In the genomic region with DNA sequence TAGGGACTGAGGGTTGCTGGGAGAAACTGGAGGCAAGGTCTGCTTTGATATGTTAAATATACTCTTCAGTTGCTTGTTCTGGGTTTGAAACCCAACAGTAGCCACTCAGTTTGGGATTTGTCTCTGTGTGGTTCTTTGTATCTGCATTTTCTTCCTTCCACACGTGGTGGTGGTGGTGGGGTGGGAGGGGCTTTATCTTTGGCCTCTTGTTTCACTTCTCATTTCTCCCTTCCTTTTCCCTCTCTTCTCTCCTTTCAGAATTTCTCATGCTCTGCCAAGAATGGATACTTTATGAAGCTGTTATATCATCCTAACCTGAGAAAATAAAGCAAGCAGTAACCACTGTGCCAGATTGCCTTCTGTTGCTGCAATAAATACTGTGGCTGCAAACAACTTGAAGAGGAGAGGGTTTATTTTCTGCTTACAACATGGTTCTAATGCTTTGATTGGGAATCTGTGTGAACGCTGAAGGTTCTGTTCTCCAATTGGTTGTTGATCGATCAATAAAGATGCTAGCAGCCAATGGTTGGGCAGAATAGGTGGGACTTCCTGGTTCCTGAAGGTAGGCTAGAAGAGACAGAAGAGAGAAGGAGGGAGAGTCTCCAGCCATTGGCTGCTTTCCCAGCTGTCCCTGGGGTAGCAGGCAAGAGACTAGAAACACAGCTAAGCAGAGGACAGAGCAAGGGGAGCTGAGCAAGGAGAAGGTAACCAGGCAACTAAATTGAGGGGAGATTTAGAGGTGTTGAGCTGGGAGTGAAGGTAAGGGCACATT, we compare ENCODE assay signal across 9 mouse cellular contexts.
DNase-seq lines count a peak whose midpoint lies in the region; ATAC-seq and TF ChIP-seq lines count a peak whose summit lies in the region.
"Had no signal": no experiment of that assay in that cellular context is flagged by ENCODE, and none has a peak within 500 bp of the region (broad histone marks: within the 10 kb centered on the region; RNA-seq: fewer than 3 reads in every experiment).

No protein-coding gene starts in this region.

- no peak overlapping the region for H3K4me2 ChIP-seq in liver, embryonic 11.5 days
- H3K4me2 ChIP-seq in kidney, postnatal 0 days (ENCODE audit: low read length): no peak overlapping the region

- peak overlapping the region; percentile 21; the same call in 1 of the 2 replicates for H3K9ac ChIP-seq in liver, adult 2 months (ENCODE audit: low read depth, low read length)
- no peak overlapping the region for H3K9ac ChIP-seq in liver, embryonic 11.5 days (ENCODE audit: low read depth, low read length)
- no peak overlapping the region for H3K9ac ChIP-seq in kidney, postnatal 0 days (ENCODE audit: low read depth, low read length)

- ATAC-seq in liver, embryonic 11.5 days (replicated peaks; ENCODE audit: low FRiP score): no peak
- no peak for ATAC-seq in kidney, postnatal 0 days (replicated peaks; ENCODE audit: low FRiP score, low read depth)

- peak overlapping the region; percentile 26 for H3K4me3 ChIP-seq in liver, adult 2 months (ENCODE audit: insufficient read depth, low read depth, low read length)
- no peak overlapping the region for H3K4me3 ChIP-seq in liver, embryonic 11.5 days (ENCODE audit: low read depth, low read length)
- no peak overlapping the region for H3K4me3 ChIP-seq in kidney, postnatal 0 days (replicated peaks; ENCODE audit: low read depth, low read length)
- H3K4me3 ChIP-seq: myocyte had no signal

- no peaks in the 10 kb centered on the region for H3K4me1 ChIP-seq in liver, adult 2 months (ENCODE audit: control insufficient read depth, insufficient read depth, low read length)
- H3K4me1 ChIP-seq in liver, embryonic 11.5 days (replicated peaks; ENCODE audit: control insufficient read depth, insufficient read depth, low read length): no peaks in the 10 kb centered on the region
- H3K4me1 ChIP-seq in kidney, postnatal 0 days (replicated peaks; ENCODE audit: insufficient read depth, low read length): peaks cover 11% of the 10 kb centered on the region

- DNase-seq in liver, adult 2 months (ENCODE audit: extremely low read depth, low read depth, low spot score): peak; percentile 34
- DNase-seq in liver, embryonic 11.5 days (ENCODE audit: low spot score): no peak
- DNase-seq in R1 (ENCODE audit: low read depth, low spot score): peak; percentile 91
- peak; percentile 59 to 75 for DNase-seq in cerebellum, postnatal 25 days
- DNase-seq in kidney, postnatal 0 days (ENCODE audit: low spot score): no peak
- peak; percentile 76 for DNase-seq in natural killer cell, adult 2 months (ENCODE audit: low spot score in 2 of 2)
- DNase-seq in embryo, embryonic 11 days: no peak
- DNase-seq in frontal cortex, postnatal 25 days (ENCODE audit: low spot score in 2 of 2): no peak

- 74% methylated on average over 3 of the region's 3 CpGs for WGBS in liver, adult 2 months
- WGBS in liver, embryonic 11.5 days: 60% methylated on average over 3 of the region's 3 CpGs
- WGBS in kidney, postnatal 0 days: 66% methylated on average over 3 of the region's 3 CpGs

- no peaks in the 10 kb centered on the region for H3K36me3 ChIP-seq in liver, adult 2 months (ENCODE audit: control insufficient read depth, insufficient read depth, low read length)
- no peaks in the 10 kb centered on the region for H3K36me3 ChIP-seq in liver, embryonic 11.5 days (ENCODE audit: control insufficient read depth, insufficient read depth, low read length)
- H3K36me3 ChIP-seq in kidney, postnatal 0 days (ENCODE audit: insufficient read depth, low read length): no peaks in the 10 kb centered on the region

- no peak for TF ChIP-seq CTCF in liver, adult 2 months (IDR thresholded peaks at IDR 0.05; ENCODE audit: low read depth, low read length)
- no peak for TF ChIP-seq CTCF in kidney, postnatal 0 days (IDR thresholded peaks at IDR 0.05; ENCODE audit: low read depth)

- no peaks in the 10 kb centered on the region for H3K79me2 ChIP-seq in liver, adult 2 months (ENCODE audit: control insufficient read depth, insufficient read depth, low read length)

- no peak for TF ChIP-seq POLR2A in liver, adult 2 months (IDR thresholded peaks at IDR 0.05; ENCODE audit: extremely low read depth, insufficient read depth, low read length)

- no peaks in the 10 kb centered on the region for H3K9me3 ChIP-seq in liver, embryonic 11.5 days (ENCODE audit: control insufficient read depth, low read length)
- H3K9me3 ChIP-seq in kidney, postnatal 0 days (replicated peaks; ENCODE audit: low read length): no peaks in the 10 kb centered on the region

- H3K27ac ChIP-seq in liver, adult 2 months (replicated peaks; ENCODE audit: insufficient read depth, low read depth, low read length): no peak overlapping the region
- H3K27ac ChIP-seq in liver, embryonic 11.5 days (ENCODE audit: low read depth, low read length): no peak overlapping the region
- H3K27ac ChIP-seq in kidney, postnatal 0 days: peak overlapping the region; percentile 44; the same call in 1 of the 2 replicates

- no peaks in the 10 kb centered on the region for H3K27me3 ChIP-seq in liver, adult 2 months (ENCODE audit: control insufficient read depth, insufficient read depth, low read length)
- no peaks in the 10 kb centered on the region for H3K27me3 ChIP-seq in liver, embryonic 11.5 days (replicated peaks; ENCODE audit: control insufficient read depth, insufficient read depth, low read length)
- no peaks in the 10 kb centered on the region for H3K27me3 ChIP-seq in kidney, postnatal 0 days (ENCODE audit: insufficient read depth, low read length)

Comparison
In these comparisons a context has a peak if more than half of its experiments do, and no peak if none do; other contexts are left out.
1. DNase-seq: peak in liver, adult 2 months (single experiment), R1 (single experiment), cerebellum, postnatal 25 days (2 of 2) and natural killer cell, adult 2 months (2 of 2); none in liver, embryonic 11.5 days (single experiment), kidney, postnatal 0 days (single experiment), embryo, embryonic 11 days (single experiment) and frontal cortex, postnatal 25 days (0 of 2).